Mouse (Mus musculus) ES-Bruce4 (cell line): ENCODE measurements at regions not wholly inside any gene's neighbourhood (a gene's known extent, or its start where the extent isn't known, plus 50 kb on each side); places are given as distances from the start of the nearest gene placed in this dataset.

Experiments used
- H3K27ac ChIP-seq: 2 replicates; pipeline ENCODE4 v1.5.1; 2012; ENCODE audit warnings: low read length, inconsistent platforms; ENCODE audit not compliant: insufficient read depth
- H3K27me3 ChIP-seq: 2 replicates; pipeline ENCODE4 v1.6.1; 2012; ENCODE audit warnings: mild to moderate bottlenecking, low read length, inconsistent platforms; ENCODE audit not compliant: control insufficient read depth, poor library complexity, insufficient read depth, severe bottlenecking
- H3K36me3 ChIP-seq: 2 replicates; pipeline ENCODE4 v1.6.1; 2012; ENCODE audit warnings: inconsistent platforms, mild to moderate bottlenecking, low read length, moderate library complexity; ENCODE audit not compliant: control insufficient read depth, poor library complexity, insufficient read depth, severe bottlenecking
- H3K4me1 ChIP-seq: one replicate; pipeline ENCODE4 v1.8.1; 2011; ENCODE audit warnings: low read length; ENCODE audit not compliant: control insufficient read depth, insufficient read depth
- H3K4me3 ChIP-seq: 2 replicates; pipeline ENCODE4 v1.5.1; 2011; ENCODE audit warnings: low read depth, mild to moderate bottlenecking, low read length
- H3K9ac ChIP-seq: 2 replicates; pipeline ENCODE4 v1.6.1; 2012; ENCODE audit warnings: low read depth, mild to moderate bottlenecking, inconsistent platforms; ENCODE audit not compliant: poor library complexity, severe bottlenecking
- H3K9me3 ChIP-seq: replicated peaks from 2 replicates; pipeline ENCODE4 v1.6.1; 2012; ENCODE audit warnings: mild to moderate bottlenecking, low read length, inconsistent platforms; ENCODE audit not compliant: control insufficient read depth, poor library complexity, insufficient read depth, severe bottlenecking
- CTCF ChIP-seq: IDR thresholded peaks from one replicate; pipeline ENCODE4 v1.8.1; 2011; ENCODE audit warnings: low read depth, low read length
- EP300 ChIP-seq: IDR thresholded peaks from 2 replicates; pipeline ENCODE4 v1.6.1; 2011; ENCODE audit warnings: low read depth, low read length; ENCODE audit not compliant: insufficient read depth
- POLR2A ChIP-seq: IDR thresholded peaks from one replicate; pipeline ENCODE4 v1.8.1; 2011; ENCODE audit warnings: low read length; ENCODE audit not compliant: insufficient read depth

DNA sequence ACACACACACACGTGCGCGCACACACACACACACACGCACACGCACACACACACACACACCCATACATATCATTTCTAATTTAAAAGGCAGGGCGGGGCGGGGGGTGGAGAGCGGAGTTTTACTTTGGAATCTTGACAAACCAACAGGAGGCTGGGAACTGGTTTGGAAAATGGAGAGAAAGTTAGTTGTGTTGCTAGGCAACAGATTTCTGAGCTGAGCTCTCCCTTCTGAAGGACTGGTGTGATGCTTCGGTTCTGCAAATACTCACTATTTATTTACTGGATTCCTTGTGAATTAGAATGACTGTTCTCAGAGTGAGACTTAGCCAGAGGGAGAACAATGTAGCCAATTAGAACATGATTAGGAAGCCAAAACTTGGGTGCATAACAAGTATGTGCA lies 583.8 kb upstream of the Nrp1 start:
- H3K36me3 ChIP-seq, result no peaks in the 10 kb centered on the region
- TF ChIP-seq EP300, result no peak
- no peak for TF ChIP-seq CTCF
- no peak for TF ChIP-seq POLR2A
- no peaks in the 10 kb centered on the region for H3K4me1 ChIP-seq
- H3K4me3 ChIP-seq, result no peak overlapping the region
- no peaks in the 10 kb centered on the region for H3K27me3 ChIP-seq
- H3K9ac ChIP-seq, result no peak overlapping the region
- H3K27ac ChIP-seq, result no peak overlapping the region
- no peaks in the 10 kb centered on the region for H3K9me3 ChIP-seq

DNA sequence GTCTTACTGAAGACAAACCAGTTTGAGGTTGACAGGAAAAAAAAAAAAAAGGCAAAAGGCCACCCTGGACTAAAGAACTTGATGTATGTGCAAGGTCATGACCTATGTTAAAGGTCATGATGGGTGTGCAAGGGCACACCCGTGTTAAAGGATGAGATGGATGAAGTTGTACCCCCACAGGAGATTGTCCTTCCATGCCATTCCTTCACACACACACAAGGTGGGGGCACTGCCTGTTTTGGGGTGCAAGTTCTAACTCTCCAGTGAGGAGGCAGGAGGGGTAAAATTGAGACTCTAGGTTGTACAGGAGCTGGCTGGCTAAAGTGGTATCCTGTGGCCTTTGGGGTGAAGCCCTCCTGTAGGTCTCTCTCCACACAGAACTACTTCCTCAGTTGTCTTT lies 583.2 kb upstream of the Nrp1 start:
- TF ChIP-seq EP300 (no peak), CTCF (no peak), POLR2A (no peak)
- Histone ChIP-seq H3K9me3 (no peaks in the 10 kb centered on the region; the same call in 1 of the 2 replicates), H3K4me1 (no peaks in the 10 kb centered on the region), H3K27me3 (no peaks in the 10 kb centered on the region), H3K36me3 (no peaks in the 10 kb centered on the region), H3K27ac (no peak overlapping the region), H3K9ac (no peak overlapping the region), H3K4me3 (no peak overlapping the region)

DNA sequence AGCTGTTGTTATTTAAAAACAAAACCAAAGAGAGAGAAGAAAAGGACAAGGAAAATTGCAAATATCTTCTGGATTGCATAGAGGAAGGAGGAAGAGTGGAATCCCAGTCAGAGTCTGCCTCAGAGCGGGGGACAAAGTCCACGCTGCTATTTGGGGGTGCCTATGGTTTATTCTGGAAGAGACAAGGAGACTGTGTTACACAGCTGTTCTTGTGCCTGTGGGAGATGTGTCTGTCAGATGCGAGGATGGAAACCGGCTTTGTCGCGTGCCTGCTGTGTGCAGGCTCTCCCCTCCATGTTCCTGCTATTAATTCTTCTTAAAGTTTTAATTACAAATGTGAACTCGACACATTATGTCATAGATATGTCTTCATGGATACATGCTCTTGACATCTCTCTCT lies 582.7 kb upstream of the Nrp1 start:
- H3K4me3 ChIP-seq, result no peak overlapping the region
- no peaks in the 10 kb centered on the region; the same call in 1 of the 2 replicates for H3K9me3 ChIP-seq
- no peak overlapping the region for H3K9ac ChIP-seq
- H3K4me1 ChIP-seq, result no peaks in the 10 kb centered on the region
- H3K27me3 ChIP-seq, result no peaks in the 10 kb centered on the region
- H3K36me3 ChIP-seq, result no peaks in the 10 kb centered on the region
- H3K27ac ChIP-seq, result no peak overlapping the region
- TF ChIP-seq POLR2A, result no peak
- TF ChIP-seq CTCF, result no peak
- no peak for TF ChIP-seq EP300

GRCm38 (mm10) chr8:127778352-127779020 lies 579.9 kb upstream of the Nrp1 start:
- TF ChIP-seq POLR2A (no peak), CTCF (no peak), EP300 (no peak)
- no peak overlapping the region for H3K4me3 ChIP-seq
- no peaks in the 10 kb centered on the region for H3K4me1 ChIP-seq
- H3K27me3 ChIP-seq, result no peaks in the 10 kb centered on the region
- no peak overlapping the region for H3K27ac ChIP-seq
- no peak overlapping the region for H3K9ac ChIP-seq
- H3K36me3 ChIP-seq, result no peaks in the 10 kb centered on the region
- no peaks in the 10 kb centered on the region; the same call in 1 of the 2 replicates for H3K9me3 ChIP-seq

GRCm38 (mm10) chr8:127779021-127779689 lies 579.2 kb upstream of the Nrp1 start:
- no peaks in the 10 kb centered on the region for H3K4me1 ChIP-seq
- H3K27ac ChIP-seq, result no peak overlapping the region
- H3K4me3 ChIP-seq, result no peak overlapping the region
- TF ChIP-seq POLR2A (no peak), EP300 (no peak), CTCF (no peak)
- no peaks in the 10 kb centered on the region; the same call in 1 of the 2 replicates for H3K9me3 ChIP-seq
- no peaks in the 10 kb centered on the region for H3K36me3 ChIP-seq
- H3K9ac ChIP-seq, result no peak overlapping the region
- H3K27me3 ChIP-seq, result no peaks in the 10 kb centered on the region

GRCm38 (mm10) chr8:127780596-127780995 lies 577.8 kb upstream of the Nrp1 start:
- Histone ChIP-seq H3K36me3 (no peaks in the 10 kb centered on the region), H3K9ac (no peak overlapping the region), H3K4me3 (no peak overlapping the region), H3K27ac (no peak overlapping the region), H3K4me1 (no peaks in the 10 kb centered on the region), H3K27me3 (no peaks in the 10 kb centered on the region), H3K9me3 (no peaks in the 10 kb centered on the region; the same call in 1 of the 2 replicates)
- TF ChIP-seq EP300 (no peak), CTCF (no peak), POLR2A (no peak)
